Mouse (Mus musculus): ENCODE data around the gene Hist1h2be. TPM values are rescaled to one million over a fixed set of nuclear protein-coding genes. Genes with fewer than 3 reads are reported as not detected.
A peak's percentile ranks its signal among the peaks of the same experiment; 100 is the strongest.

Gene Hist1h2be
- 10 to 100 TPM; 10.5 to 10.7 TPM for total RNA-seq (2021)

- intact Hi-C loops (cut with DNase I), result loop anchor here (1.0 to 5.0 kb wide), 4 partner anchors 36 to 1584 kb away; partner anchors contain the start of genes Hist1h2ah, Hist1h2bk and Hist1h4h
These were observed at the start of gene Hist1h2be for GRCm38 (mm10) chr13:23620733-23621531. TSS of gene Hist1h2be (minus strand) at chr13:23621124.

GRCm38 (mm10) chr13:23662536-23662935, 41.6 kb upstream of the Hist1h2be start:
- intact Hi-C loops (cut with DNase I), result no loop called here
- DNase-seq (ENCODE audit: low spot score), result no peak

More at GRCm38 (mm10) chr13:23620733-23621531, at the start of gene Hist1h2be:
- DNase-seq (ENCODE audit: low spot score), result peak; percentile 44

DNA sequence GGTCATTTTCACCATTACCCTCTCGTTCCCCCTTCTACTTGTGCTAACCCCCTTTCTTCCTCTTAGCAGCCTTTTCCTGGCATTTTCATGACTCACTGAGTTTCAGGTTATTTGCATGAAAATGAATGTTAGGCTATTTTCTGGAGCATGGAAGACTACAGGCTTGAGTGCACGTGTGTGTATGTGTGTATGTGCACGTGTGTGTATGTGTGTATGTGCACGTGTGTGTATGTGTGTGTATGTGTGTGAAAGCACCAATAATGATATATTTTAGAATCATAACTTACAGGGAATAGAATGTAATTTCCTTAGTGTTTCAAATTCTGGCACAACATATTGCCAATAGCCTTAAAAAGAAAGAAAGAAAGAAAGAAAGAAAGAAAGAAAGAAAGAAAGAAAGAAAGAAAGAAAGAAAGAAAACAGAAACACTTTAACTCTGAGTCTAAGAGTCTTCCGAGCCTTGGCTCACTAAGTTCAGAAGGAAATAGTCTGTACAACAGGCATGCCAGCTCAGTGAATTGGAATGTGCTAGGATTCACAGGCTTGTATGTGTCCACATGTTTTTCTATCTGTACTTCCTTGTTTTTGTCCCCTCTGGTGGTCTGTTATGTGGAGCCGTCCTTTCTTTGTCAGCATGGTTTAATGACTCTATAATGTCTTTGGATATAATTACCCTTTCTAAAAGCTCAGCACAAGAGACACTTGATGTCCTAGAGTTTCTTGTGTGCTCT, 38.9 kb upstream of the Hist1h2be start:
- intact Hi-C loops (cut with DNase I), result no loop called here
- DNase-seq (ENCODE audit: low spot score), result no peak

- DNase-seq (ENCODE audit: low spot score), result no peak
- intact Hi-C loops (cut with DNase I), result no loop called here
These were observed 9.7 kb upstream of the Hist1h2be start for GRCm38 (mm10) chr13:23630653-23631052.

- no peak for DNase-seq (ENCODE audit: low spot score)
- intact Hi-C loops (cut with DNase I), result loop anchor here (2.0 to 5.0 kb wide), 3 partner anchors 60 to 1586 kb away; partner anchors contain the start of genes Hist1h2ac, Hist1h2ah and Hist1h2bk
These were observed 2.0 kb upstream of the Hist1h2be start for GRCm38 (mm10) chr13:23622861-23623450.

DNA sequence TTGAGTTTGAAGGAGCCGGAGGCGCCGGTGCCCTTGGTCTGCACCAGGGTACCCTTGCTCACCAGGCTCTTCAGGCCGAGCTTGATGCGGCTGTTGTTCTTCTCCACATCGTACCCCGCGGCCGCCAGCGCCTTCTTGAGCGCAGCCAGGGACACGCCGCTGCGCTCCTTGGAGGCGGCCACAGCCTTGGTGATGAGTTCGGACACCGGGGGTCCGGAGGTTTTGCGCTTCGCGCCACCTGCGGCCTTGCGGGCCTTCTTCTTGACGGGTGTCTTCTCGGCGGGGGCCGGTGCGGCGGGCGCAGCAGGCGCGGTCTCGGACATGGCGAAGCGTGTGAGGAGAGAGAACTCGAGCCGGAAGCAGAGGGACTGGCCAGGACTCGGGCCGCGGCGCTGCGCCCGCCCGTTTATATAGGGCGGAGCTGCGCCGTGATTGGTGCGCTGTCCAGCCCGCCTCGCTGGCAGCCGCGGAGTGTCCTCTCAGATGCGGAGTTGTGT, 1.3 kb upstream of the Hist1h2be start, which contains the start of gene Hist1h1e:
Gene Hist1h1e (minus strand): TSS at position 384 of the 497 bp plus-strand sequence.
- DNase-seq (ENCODE audit: low spot score), result peak; percentile 91
- intact Hi-C loops (cut with DNase I), result loop anchor here (2.0 to 5.0 kb wide), 3 partner anchors 61 to 1585 kb away; partner anchors contain the start of genes Hist1h2ac, Hist1h2ah and Hist1h2bk

GRCm38 (mm10) chr13:23621532-23622174, 729 bp upstream of the Hist1h2be start:
- intact Hi-C loops (cut with DNase I), result loop anchor here (1.0 to 5.0 kb wide), 5 partner anchors 36 to 1584 kb away; partner anchors contain the start of genes Hist1h2ac, Hist1h2ah, Hist1h2bk and Hist1h4h

GRCm38 (mm10) chr13:23620056-23620732, 730 bp downstream of the Hist1h2be start:
- DNase-seq (ENCODE audit: low spot score), result no peak
- intact Hi-C loops (cut with DNase I), result loop anchor here (2.0 to 5.0 kb wide), 3 partner anchors 89 to 1583 kb away; partner anchors contain the start of genes Hist1h2ah, Hist1h2bk and Hist1h4h

More at GRCm38 (mm10) chr13:23621532-23622174, 729 bp upstream of the Hist1h2be start:
- peak; percentile 49 for DNase-seq (ENCODE audit: low spot score)

- DNase-seq (ENCODE audit: low spot score), result no peak
- intact Hi-C loops (cut with DNase I), result no loop called here
These were observed 9.3 kb downstream of the Hist1h2be start for GRCm38 (mm10) chr13:23611638-23612037.

- DNase-seq (ENCODE audit: low spot score), result no peak
- intact Hi-C loops (cut with DNase I), result no loop called here
These were observed 10.5 kb downstream of the Hist1h2be start for GRCm38 (mm10) chr13:23610393-23610792.

DNA sequence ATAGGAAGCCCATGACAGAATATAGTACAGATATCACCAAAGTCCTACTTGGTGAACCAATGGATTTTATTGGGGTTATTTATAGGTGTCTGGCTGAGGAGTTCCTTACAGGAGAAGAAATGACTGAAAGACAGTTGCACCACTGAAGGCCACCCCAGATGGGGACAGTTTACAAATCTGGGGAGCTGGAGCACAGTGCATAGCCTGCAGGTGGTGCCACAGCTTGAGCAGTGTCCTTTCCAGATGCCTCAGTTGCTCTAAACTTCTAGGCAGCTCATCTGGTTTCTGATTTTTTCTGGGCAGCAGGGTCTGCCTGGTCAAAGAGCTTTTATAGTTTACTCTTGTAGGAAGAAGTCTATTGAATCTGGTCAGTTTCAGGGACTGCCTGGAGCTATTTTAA, 11.1 kb downstream of the Hist1h2be start:
- intact Hi-C loops (cut with DNase I), result no loop called here
- DNase-seq (ENCODE audit: low spot score), result no peak

GRCm38 (mm10) chr13:23609209-23609608, 11.7 kb downstream of the Hist1h2be start:
- DNase-seq (ENCODE audit: low spot score), result no peak
- intact Hi-C loops (cut with DNase I), result no loop called here

DNA sequence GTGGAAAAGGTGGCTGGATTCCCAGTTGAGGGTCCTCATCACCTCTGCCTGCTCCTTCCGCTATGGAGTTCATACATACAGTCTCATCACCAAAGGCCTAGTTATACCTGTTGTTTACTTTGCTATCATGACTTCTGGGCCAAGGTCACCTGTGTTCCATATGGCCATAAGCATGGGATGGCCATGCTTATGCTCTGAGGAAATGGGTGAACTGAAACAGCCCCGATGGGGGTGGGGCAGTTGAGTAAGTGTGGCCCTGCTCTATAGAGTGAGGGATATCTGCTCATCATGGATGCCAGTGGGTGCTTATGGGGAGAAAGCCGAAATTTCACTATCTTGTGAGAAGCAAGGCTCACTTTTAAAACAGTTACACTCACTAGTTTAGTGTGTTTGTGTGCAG, 15.9 kb downstream of the Hist1h2be start:
- intact Hi-C loops (cut with DNase I), result no loop called here
- DNase-seq (ENCODE audit: low spot score), result no peak

- intact Hi-C loops (cut with DNase I), result no loop called here
- DNase-seq (ENCODE audit: low spot score), result no peak
These were observed 16.5 kb downstream of the Hist1h2be start for GRCm38 (mm10) chr13:23604452-23604851.

DNA sequence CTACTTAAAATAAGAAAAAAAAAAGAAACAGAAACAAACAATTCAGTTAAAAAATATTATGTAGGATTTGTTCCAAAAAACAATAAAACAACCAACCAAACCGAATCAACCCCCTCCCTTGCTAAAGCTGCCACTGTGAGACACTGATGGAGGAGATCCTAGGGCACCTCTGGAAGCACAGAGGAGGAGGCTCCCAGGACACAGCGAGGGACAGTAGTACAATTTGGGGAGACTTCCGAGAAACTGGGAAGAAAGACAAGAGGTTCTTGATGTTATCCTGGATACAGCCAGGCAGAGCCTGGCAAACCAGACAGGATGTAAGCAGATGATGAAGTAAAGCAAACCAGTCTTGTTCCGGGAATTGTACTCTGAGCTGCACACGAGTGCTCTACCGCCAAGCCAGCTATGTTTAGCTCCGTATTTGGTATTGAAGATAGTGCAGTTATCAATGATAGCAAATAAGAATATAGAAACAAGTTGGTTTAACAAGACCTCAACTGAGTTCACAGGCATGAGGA, 17.7 kb downstream of the Hist1h2be start:
- no peak for DNase-seq (ENCODE audit: low spot score)
- intact Hi-C loops (cut with DNase I), result no loop called here

- intact Hi-C loops (cut with DNase I), result loop anchor here (2.0 to 5.0 kb wide), 2 partner anchors 71 to 173 kb away; no protein-coding TSS in a partner anchor
- DNase-seq (ENCODE audit: low spot score), result peak; percentile 25
These were observed 23.0 kb downstream of the Hist1h2be start for GRCm38 (mm10) chr13:23597957-23598356.

DNA sequence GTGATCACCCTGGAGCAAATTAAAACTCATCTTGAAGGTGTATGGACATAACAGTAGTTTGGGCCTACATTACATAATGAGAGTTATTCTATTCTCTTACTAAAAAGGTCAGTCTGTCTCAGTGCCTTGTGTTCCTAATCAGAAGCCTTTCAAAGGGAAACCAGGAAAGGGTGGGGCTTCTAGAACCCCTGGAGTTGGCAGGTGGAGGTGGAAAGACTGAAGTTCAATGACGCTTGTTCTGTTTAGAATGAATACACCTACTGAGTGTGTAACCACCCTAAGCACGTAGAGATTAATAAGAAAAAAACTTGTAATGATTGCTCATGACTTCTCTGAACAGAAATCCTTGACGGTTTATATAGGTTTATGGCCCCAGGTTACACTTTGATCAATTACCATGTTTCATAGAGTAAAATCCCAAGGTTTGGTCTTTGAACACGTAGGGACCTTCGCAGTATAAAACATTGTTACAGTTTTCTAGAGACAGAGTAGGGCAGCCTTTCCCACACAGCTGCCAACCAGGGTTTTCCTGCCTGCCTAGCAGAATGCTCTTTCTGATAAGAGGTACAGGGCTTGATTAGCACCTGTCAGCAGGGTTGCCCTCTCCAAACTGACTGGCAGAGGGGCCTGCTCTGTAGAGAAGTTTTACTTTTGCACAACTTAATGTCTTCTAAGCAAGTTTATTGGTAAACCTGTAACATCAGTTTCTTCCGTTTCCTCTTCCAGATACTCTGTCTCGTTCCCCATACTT, 25.1 kb downstream of the Hist1h2be start:
- DNase-seq (ENCODE audit: low spot score), result no peak
- intact Hi-C loops (cut with DNase I), result loop anchor here (2.0 to 5.0 kb wide), 2 partner anchors 68 to 171 kb away; no protein-coding TSS in a partner anchor

DNA sequence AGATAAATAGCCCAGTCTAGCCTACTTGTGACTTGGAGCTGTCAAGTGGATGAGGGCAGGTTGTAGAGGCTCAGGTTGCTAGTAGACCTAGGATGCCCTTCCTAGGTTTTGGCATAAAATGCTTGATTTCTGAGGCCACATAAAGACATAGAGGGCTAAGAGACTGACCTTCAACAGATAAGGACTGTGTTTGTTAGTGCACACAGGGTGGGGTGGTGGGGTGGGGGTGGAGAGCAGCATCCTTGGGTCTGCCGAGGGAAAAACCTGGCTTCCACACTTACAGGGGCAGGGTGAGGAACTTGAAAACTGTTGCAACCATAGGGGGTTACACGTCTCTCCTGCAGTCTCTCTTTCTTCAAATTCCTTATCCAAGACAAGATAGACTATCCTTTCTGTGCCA, 25.7 kb downstream of the Hist1h2be start:
- intact Hi-C loops (cut with DNase I), result loop anchor here (5.0 kb wide), 1 partner anchor 68 kb away; no protein-coding TSS in a partner anchor
- no peak for DNase-seq (ENCODE audit: low spot score)
